8 mouse cellular contexts compared by ENCODE assay signal in genomic region chr13:43397700-43398296, GRCm38 (mm10). TPM values are rescaled to one million over a fixed set of nuclear protein-coding genes. Genes with fewer than 3 reads are reported as not detected.
DNase-seq lines count a peak whose midpoint lies in the region; ATAC-seq and TF ChIP-seq lines count a peak whose summit lies in the region.

No protein-coding gene starts in this region.

- peaks cover 28% of the 10 kb centered on the region for H3K36me3 ChIP-seq in heart, embryonic 15.5 days
- peaks cover 34% of the 10 kb centered on the region for H3K36me3 ChIP-seq in hindbrain, embryonic 13.5 days
- H3K36me3 ChIP-seq in midbrain, embryonic 13.5 days, result peaks cover 38% of the 10 kb centered on the region
- peaks cover 25% of the 10 kb centered on the region for H3K36me3 ChIP-seq in thymus, adult 2 months (ENCODE audit: control insufficient read depth, insufficient read depth, low read length)

- peak overlapping the region; percentile 98; the same call in 1 of the 2 replicates for H3K27ac ChIP-seq in heart, embryonic 15.5 days
- no peak overlapping the region for H3K27ac ChIP-seq in hindbrain, embryonic 13.5 days
- peak overlapping the region; percentile 97; the same call in 1 of the 2 replicates for H3K27ac ChIP-seq in midbrain, embryonic 13.5 days
- H3K27ac ChIP-seq in thymus, adult 2 months (ENCODE audit: control insufficient read depth, insufficient read depth, low read length), result no peak overlapping the region

- no peak for ATAC-seq in heart, embryonic 15.5 days (replicated peaks; ENCODE audit: insufficient number of reproducible peaks, insufficient read depth, low FRiP score, low read depth)
- ATAC-seq in hindbrain, embryonic 13.5 days (ENCODE audit: low FRiP score), result peak; percentile 83
- peak; percentile 78 for ATAC-seq in midbrain, embryonic 13.5 days

- no peak for TF ChIP-seq CTCF in brain, embryonic 14.5 days (IDR thresholded peaks at IDR 0.05; ENCODE audit: borderline replicate concordance, extremely low read depth, insufficient read depth, insufficient read length)
- no peak for TF ChIP-seq CTCF in thymus, adult 2 months (IDR thresholded peaks at IDR 0.05; ENCODE audit: borderline replicate concordance, control insufficient read depth, extremely low read depth, insufficient read depth, low read length, poor library complexity)

- 51% methylated on average over 14 of the region's 17 CpGs for WGBS in heart, embryonic 15.5 days
- WGBS in hindbrain, embryonic 13.5 days, result 46% methylated on average over 15 of the region's 17 CpGs
- WGBS in midbrain, embryonic 13.5 days, result 44% methylated on average over 15 of the region's 17 CpGs
- 42% methylated on average over 17 of the region's 17 CpGs for WGBS in thymus, adult 2 months

- DNase-seq in heart, adult 8-10 months (ENCODE audit: low spot score), result no peak
- DNase-seq in brain, embryonic 14.5 days (ENCODE audit: low read depth), result peak; percentile 3
- no peak for DNase-seq in left cerebral cortex, adult 8-10 months (ENCODE audit: low spot score in 2 of 2)
- no peak for DNase-seq in kidney, adult 8-10 months
- no peak for DNase-seq in thymus, adult 2 months

- H3K4me2 ChIP-seq in heart, embryonic 15.5 days, result peak overlapping the region; percentile 64
- H3K4me2 ChIP-seq in hindbrain, embryonic 13.5 days, result peak overlapping the region; percentile 40
- H3K4me2 ChIP-seq in midbrain, embryonic 13.5 days (replicated peaks), result peak overlapping the region; percentile 71; the same call in 1 of the 2 replicates

- H3K9ac ChIP-seq in heart, embryonic 15.5 days, result no peak overlapping the region
- no peak overlapping the region for H3K9ac ChIP-seq in hindbrain, embryonic 13.5 days
- no peak overlapping the region for H3K9ac ChIP-seq in midbrain, embryonic 13.5 days (replicated peaks)

- H3K27me3 ChIP-seq in heart, embryonic 15.5 days, result no peaks in the 10 kb centered on the region
- no peaks in the 10 kb centered on the region for H3K27me3 ChIP-seq in hindbrain, embryonic 13.5 days
- H3K27me3 ChIP-seq in midbrain, embryonic 13.5 days, result no peaks in the 10 kb centered on the region
- H3K27me3 ChIP-seq in thymus, adult 2 months (ENCODE audit: control insufficient read depth, insufficient read depth, low read length), result no peaks in the 10 kb centered on the region

- no peaks in the 10 kb centered on the region for H3K9me3 ChIP-seq in heart, embryonic 15.5 days (replicated peaks)
- no peaks in the 10 kb centered on the region for H3K9me3 ChIP-seq in hindbrain, embryonic 13.5 days
- no peaks in the 10 kb centered on the region for H3K9me3 ChIP-seq in midbrain, embryonic 13.5 days

- H3K4me3 ChIP-seq in heart, embryonic 15.5 days, result peak overlapping the region; percentile 88
- H3K4me3 ChIP-seq in hindbrain, embryonic 13.5 days, result peak overlapping the region; percentile 77
- H3K4me3 ChIP-seq in midbrain, embryonic 13.5 days (replicated peaks), result peak overlapping the region; percentile 83
- H3K4me3 ChIP-seq in thymus, adult 2 months (ENCODE audit: control insufficient read depth, insufficient read depth, low read length), result no peak overlapping the region

- H3K4me1 ChIP-seq in heart, embryonic 15.5 days (replicated peaks), result peaks cover 7% of the 10 kb centered on the region
- H3K4me1 ChIP-seq in hindbrain, embryonic 13.5 days (replicated peaks), result peaks cover 13% of the 10 kb centered on the region
- H3K4me1 ChIP-seq in midbrain, embryonic 13.5 days (replicated peaks), result peaks cover 16% of the 10 kb centered on the region
- H3K4me1 ChIP-seq in thymus, adult 2 months (replicated peaks; ENCODE audit: control insufficient read depth, insufficient read depth, low read length), result peaks cover 6% of the 10 kb centered on the region; the same call in 1 of the 2 replicates

- TF ChIP-seq POLR2A in brain, embryonic 14.5 days (IDR thresholded peaks at IDR 0.05; ENCODE audit: borderline replicate concordance, extremely low read depth, insufficient read depth, insufficient read length, poor library complexity, severe bottlenecking), result no peak
- TF ChIP-seq POLR2A in thymus, adult 2 months (IDR thresholded peaks at IDR 0.05; ENCODE audit: control insufficient read depth, extremely low read depth, insufficient read depth, low read length, poor library complexity), result no peak

RNA-seq across cellular contexts. Expression of gene Nol7, which starts 0.4 kb away (rescaled TPM):
- 120 and 133 TPM in 2 replicates for polyA plus RNA-seq in heart, embryonic 15.5 days (2015; fragmentation: Nextera tagmentation; extraction: Ambion mirVana)
- 100 to 1,000 TPM in 3 of 4 experiments, 10 to 100 TPM in 1; 84.2 to 130 (median 113) TPM for total RNA-seq in heart, adult 8-10 months (2022)
- polyA plus RNA-seq in brain, embryonic 14.5 days (2012; rRNA removed), result 94.7 and 102 TPM in 2 replicates
- 157 and 187 TPM in 2 replicates for polyA plus RNA-seq in hindbrain, embryonic 13.5 days (2015; fragmentation: Nextera tagmentation; extraction: Ambion mirVana)
- 180 and 182 TPM in 2 replicates for polyA plus RNA-seq in midbrain, embryonic 13.5 days (2015; fragmentation: Nextera tagmentation; extraction: Ambion mirVana)
- total RNA-seq in left cerebral cortex, adult 8-10 months (2022), result 10 to 100 TPM; 66.6 to 74.0 (median 69.4) TPM
- 88.7 and 91.0 TPM in 2 replicates for polyA plus RNA-seq in thymus, adult 2 months (2012; rRNA removed)

RNA-seq across cellular contexts. Expression of gene Sirt5, which starts 32.5 kb away (rescaled TPM):
- polyA plus RNA-seq in heart, embryonic 15.5 days (2015; fragmentation: Nextera tagmentation; extraction: Ambion mirVana), result 30.0 and 36.3 TPM in 2 replicates
- total RNA-seq in heart, adult 8-10 months (2022), result 10 to 100 TPM; 57.4 to 64.4 (median 63.0) TPM
- polyA plus RNA-seq in brain, embryonic 14.5 days (2012; rRNA removed), result 21.3 and 24.0 TPM in 2 replicates
- 38.6 and 38.9 TPM in 2 replicates for polyA plus RNA-seq in hindbrain, embryonic 13.5 days (2015; fragmentation: Nextera tagmentation; extraction: Ambion mirVana)
- polyA plus RNA-seq in midbrain, embryonic 13.5 days (2015; fragmentation: Nextera tagmentation; extraction: Ambion mirVana), result 40.8 and 41.7 TPM in 2 replicates
- total RNA-seq in left cerebral cortex, adult 8-10 months (2022), result 10 to 100 TPM; 20.4 to 24.4 (median 21.4) TPM
- polyA plus RNA-seq in thymus, adult 2 months (2012; rRNA removed), result 15.6 and 17.0 TPM in 2 replicates

Comparison
In these comparisons a context has a peak if more than half of its experiments do, and no peak if none do; other contexts are left out.
1. H3K27ac ChIP-seq: peak in heart, embryonic 15.5 days (single experiment) and midbrain, embryonic 13.5 days (single experiment); none in hindbrain, embryonic 13.5 days (single experiment) and thymus, adult 2 months (single experiment).
2. Peak in every context shown above with its lines, with median percentiles within 50 percentile points of each other: H3K4me2 ChIP-seq.